Mouse (Mus musculus): ENCODE results near the gene Fry.
"Not testable (repeated sequence)": the region's sequence is repeated elsewhere in the genome, so short reads cannot be mapped to it uniquely, and the experiment has no call there.

The Fry gene

GRCm38 (mm10) chr5:150466132-150466531 lies 347.7 kb downstream of the Fry start:
- DNase-seq = no peak

GRCm38 (mm10) chr5:150468431-150468830 lies 350.0 kb downstream of the Fry start:
- no peak for DNase-seq

GRCm38 (mm10) chr5:150477364-150477763 lies 358.9 kb downstream of the Fry start:
- no peak for DNase-seq

- no peak for DNase-seq
These were observed 360.2 kb downstream of the Fry start for GRCm38 (mm10) chr5:150478612-150479011.

GRCm38 (mm10) chr5:150485198-150485597 lies 366.8 kb downstream of the Fry start:
- no peak for DNase-seq

- no peak for DNase-seq
These were observed 371.8 kb downstream of the Fry start for GRCm38 (mm10) chr5:150490285-150490684.

GRCm38 (mm10) chr5:150490821-150491220 lies 372.4 kb downstream of the Fry start:
- DNase-seq = no peak

GRCm38 (mm10) chr5:150491573-150492173 lies 373.2 kb downstream of the Fry start:
- not testable (repeated sequence) for DNase-seq

- DNase-seq = peak in 1 of 2 experiments; percentile 50
These were observed 377.3 kb downstream of the Fry start for GRCm38 (mm10) chr5:150495792-150496191.

GRCm38 (mm10) chr5:150510451-150511225 lies 392.2 kb downstream of the Fry start:
- no peak for DNase-seq

- no peak for DNase-seq
These were observed 394.8 kb downstream of the Fry start for GRCm38 (mm10) chr5:150513264-150513663.

GRCm38 (mm10) chr5:150514027-150514426 lies 395.6 kb downstream of the Fry start:
- no peak for DNase-seq

GRCm38 (mm10) chr5:150518064-150518463 lies 399.6 kb downstream of the Fry start, which contains the start of gene Zar1l:
Gene Zar1l (minus strand): TSS chr5:150518164.
- no peak for DNase-seq

- no peak for DNase-seq
These were observed 401.1 kb downstream of the Fry start for GRCm38 (mm10) chr5:150519551-150519950.

- peak; percentile 77 to 89 for DNase-seq
These were observed 403.8 kb downstream of the Fry start, which contains the start of gene Brca2 for GRCm38 (mm10) chr5:150521937-150522866. Gene Brca2 (plus strand): TSS chr5:150522630.

- DNase-seq = no peak
These were observed 404.4 kb downstream of the Fry start for GRCm38 (mm10) chr5:150522867-150523234.

- DNase-seq = no peak
These were observed 406.8 kb downstream of the Fry start for GRCm38 (mm10) chr5:150525239-150525638.

GRCm38 (mm10) chr5:150541302-150541701 lies 422.9 kb downstream of the Fry start:
- DNase-seq = no peak

- DNase-seq = no peak
These were observed 424.7 kb downstream of the Fry start for GRCm38 (mm10) chr5:150543184-150543583.

Data from spleen, adult 18-20 months (tissue).